Mouse (Mus musculus) NIH3T3 (cell line): ENCODE measurements at regions not wholly inside any gene's neighbourhood (a gene's known extent, or its start where the extent isn't known, plus 50 kb on each side); places are given as distances from the start of the nearest gene placed in this dataset.
"Not testable (repeated sequence)": the region's sequence is repeated elsewhere in the genome, so short reads cannot be mapped to it uniquely, and the experiment has no call there.

Source experiments
- DNase-seq: peaks from one replicate; pipeline ENCODE4 v3.0.0-alpha.2; 2012; ENCODE audit warnings: low read depth

DNA sequence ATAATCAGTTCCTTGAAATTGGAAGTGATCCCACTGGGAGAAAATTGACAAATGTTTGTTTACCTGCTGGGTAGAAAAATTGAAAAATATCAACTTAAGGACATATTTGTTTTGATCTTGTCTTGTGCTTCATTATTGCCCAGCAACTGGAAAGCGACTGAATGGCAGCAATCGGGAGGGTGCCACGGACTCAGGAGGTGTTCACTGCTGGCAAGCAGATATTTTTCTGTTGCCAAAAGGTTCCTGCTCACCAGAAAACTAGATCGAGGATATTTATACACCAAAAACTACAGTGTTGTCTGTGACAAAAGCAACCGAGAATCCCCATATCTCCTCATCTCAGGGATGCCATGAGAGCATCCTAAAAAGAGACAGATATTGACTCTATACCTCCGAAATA, 71.4 kb downstream of the Gm21833 start:
- DNase-seq = no peak

DNA sequence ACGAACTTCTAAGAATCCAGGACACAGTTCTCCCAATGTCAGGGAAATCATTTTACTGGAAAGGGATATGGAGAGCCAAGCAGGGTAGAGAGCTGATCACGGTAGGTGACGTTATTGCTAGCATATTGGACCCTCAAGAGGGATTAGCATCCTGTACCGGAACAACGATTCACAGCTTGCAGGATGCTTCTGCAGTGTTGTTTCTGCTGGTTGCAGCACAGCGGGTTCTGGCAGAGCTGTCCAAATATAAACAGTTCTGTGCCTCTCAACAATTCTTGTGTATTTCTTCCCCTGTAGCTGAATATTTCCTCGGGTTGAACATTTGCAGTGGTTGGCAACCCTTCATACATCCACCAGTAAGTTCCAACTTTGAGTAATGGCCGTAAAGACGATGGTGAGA, 92.4 kb downstream of the Gm21833 start:
- no peak for DNase-seq

DNA sequence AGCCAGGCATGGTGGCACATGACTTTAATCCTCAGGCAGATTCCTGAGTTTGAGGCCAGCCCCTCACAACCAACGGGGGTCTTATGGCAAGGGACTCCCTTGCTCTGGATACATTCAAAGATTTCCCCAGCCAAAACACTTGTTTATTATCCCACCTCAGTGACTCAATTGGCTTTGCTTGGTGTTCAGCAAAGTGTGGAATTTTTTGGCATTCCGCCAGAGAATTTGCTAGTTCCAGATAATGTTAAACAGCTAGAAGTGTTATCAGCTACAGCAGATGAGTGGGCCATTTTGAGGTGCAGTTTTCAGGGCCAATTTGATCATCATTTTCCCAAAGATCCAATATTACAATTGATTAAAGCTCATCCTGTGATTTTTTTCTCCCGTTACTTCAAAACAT, 130.8 kb downstream of the Gm21833 start:
- not testable (repeated sequence) for DNase-seq

DNA sequence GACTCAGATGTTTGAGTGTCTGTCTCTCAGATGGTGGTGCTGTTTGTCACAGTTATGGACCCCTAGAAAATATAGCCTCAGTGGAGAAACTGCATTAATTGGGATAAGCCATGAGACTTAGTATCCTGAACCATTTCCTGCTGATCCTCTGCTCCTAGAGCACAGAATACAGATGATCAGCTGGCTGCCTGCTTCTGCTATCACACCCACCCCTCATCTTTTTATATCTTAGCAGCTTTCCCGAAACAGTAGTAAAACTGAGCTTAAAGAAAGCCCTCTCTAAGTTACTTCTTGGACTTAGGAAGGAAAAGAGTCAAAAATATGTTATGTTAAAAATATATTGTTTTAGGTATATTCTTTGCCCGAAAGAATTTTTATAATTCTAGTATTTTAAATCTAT, 163.5 kb downstream of the Gm21833 start:
- DNase-seq = no peak

DNA sequence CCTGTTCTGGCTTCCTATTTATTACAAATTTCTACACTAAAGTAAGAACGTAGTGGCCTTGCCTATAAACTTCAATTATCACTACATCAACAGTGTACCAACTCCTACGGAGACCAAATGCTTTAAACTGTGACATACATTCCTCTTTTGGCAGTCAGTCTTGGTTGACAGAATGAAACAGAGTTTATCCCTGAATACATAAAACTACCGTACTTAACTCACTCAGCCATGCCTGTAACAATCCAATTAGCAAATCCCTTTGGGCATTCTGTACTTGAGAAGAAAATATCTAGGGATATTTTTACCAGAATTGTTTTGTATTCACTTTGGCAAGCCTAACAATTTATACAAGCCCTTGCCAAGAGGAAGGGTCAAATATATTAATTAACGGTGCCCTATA, 169.7 kb downstream of the Gm21833 start:
- no peak for DNase-seq

DNA sequence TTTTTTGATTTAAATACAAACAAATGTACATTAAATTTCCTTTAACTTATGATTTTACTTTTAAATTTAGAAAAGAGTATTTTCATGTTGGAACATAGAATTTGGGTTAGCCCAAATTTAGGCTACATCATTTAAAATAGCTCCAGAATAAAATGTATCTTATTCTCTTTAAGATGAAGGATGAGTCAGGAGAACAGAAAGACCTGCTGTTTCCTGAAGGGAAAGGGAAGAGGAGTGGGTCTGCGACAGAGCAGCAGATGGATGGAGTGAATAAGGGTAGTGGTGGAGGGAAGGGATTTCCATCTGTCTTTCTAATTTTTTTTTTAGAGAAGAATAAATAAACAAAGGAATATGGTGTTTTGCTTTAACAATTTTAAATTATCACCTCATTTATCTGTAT, 193.1 kb downstream of the Gm21833 start:
- DNase-seq = no peak

DNA sequence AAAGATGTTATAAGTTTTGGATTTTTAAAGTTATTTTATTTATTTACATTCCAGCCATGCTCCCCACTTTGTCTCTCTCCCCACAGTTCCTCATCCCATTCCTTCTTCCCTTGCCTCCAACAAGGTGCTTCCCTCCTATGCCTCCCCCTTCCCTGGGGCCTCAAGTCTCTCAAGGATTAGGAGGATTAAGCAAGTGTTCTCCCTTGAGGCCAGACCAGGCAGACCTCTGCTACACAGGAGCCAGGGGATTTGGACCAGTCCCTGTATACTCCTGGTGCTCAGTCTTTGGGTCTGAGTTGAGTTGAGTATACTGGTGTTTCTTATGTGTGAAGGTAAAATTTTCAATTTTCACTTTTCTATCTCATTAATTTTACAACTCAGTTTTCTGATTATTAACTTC, 235.2 kb downstream of the Gm21833 start:
- DNase-seq = no peak

DNA sequence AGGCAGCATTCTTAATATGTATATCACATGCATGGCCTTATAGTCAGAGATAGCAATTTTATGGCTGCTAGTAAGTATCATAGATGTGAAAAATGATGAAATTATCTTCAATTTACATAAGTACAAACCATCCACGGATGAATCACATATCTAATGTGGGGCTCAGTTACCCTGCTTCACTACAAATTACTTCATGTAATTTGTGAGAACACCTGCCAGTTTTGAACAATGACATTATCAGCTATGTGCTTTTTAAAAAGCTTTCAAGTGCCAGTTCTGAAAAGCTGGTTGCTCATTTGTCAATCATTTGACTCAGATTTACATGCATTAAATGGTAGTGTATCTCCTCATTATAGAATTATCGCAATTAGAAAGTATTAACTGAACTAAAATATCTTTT, 243.3 kb downstream of the Gm21833 start:
- DNase-seq = no peak

GRCm38 (mm10) chr16:83092059-83092458, 263.9 kb downstream of the Gm21833 start:
- DNase-seq = no peak

- no peak for DNase-seq
Observed at GRCm38 (mm10) chr16:83111128-83111527, 282.9 kb downstream of the Gm21833 start.

GRCm38 (mm10) chr16:83131876-83132275, 303.7 kb downstream of the Gm21833 start:
- DNase-seq = peak; percentile 2

GRCm38 (mm10) chr16:83173021-83173420, 344.8 kb downstream of the Gm21833 start:
- DNase-seq = no peak

- DNase-seq = no peak
Observed at GRCm38 (mm10) chr16:83193441-83193953, 365.3 kb downstream of the Gm21833 start.

GRCm38 (mm10) chr16:83197812-83198211, 369.6 kb downstream of the Gm21833 start:
- no peak for DNase-seq
